Mouse (Mus musculus) urinary bladder, postnatal 25 days (tissue): ENCODE measurements at regions not wholly inside any gene's neighbourhood (a gene's known extent, or its start where the extent isn't known, plus 50 kb on each side); places are given as distances from the start of the nearest gene placed in this dataset.
"Not testable (repeated sequence)": the region's sequence is repeated elsewhere in the genome, so short reads cannot be mapped to it uniquely, and the experiment has no call there.

ENCODE experiments used
- DNase-seq: peaks from one replicate; pipeline ENCODE4 v3.0.0; 2022; ENCODE audit warnings: low spot score

GRCm38 (mm10) chr4:81593431-81593830 lies 150.8 kb upstream of the Mpdz start:
- DNase-seq, result not testable (repeated sequence)

- no peak for DNase-seq
Measured at GRCm38 (mm10) chr4:81582546-81582945, 139.9 kb upstream of the Mpdz start.

- DNase-seq, result no peak
Measured at GRCm38 (mm10) chr4:81580553-81580952, 137.9 kb upstream of the Mpdz start.

GRCm38 (mm10) chr4:81579389-81580110 lies 136.9 kb upstream of the Mpdz start:
- DNase-seq, result no peak

- DNase-seq, result no peak
Measured at GRCm38 (mm10) chr4:81578981-81579380, 136.4 kb upstream of the Mpdz start.

- no peak for DNase-seq
Measured at GRCm38 (mm10) chr4:81573771-81574170, 131.2 kb upstream of the Mpdz start.

- no peak for DNase-seq
Measured at GRCm38 (mm10) chr4:81570736-81571135, 128.1 kb upstream of the Mpdz start.

- no peak for DNase-seq
Measured at GRCm38 (mm10) chr4:81569531-81569930, 126.9 kb upstream of the Mpdz start.

- DNase-seq, result no peak
Measured at GRCm38 (mm10) chr4:81568404-81568803, 125.8 kb upstream of the Mpdz start.

GRCm38 (mm10) chr4:81567928-81568327 lies 125.3 kb upstream of the Mpdz start:
- no peak for DNase-seq

GRCm38 (mm10) chr4:81566526-81566925 lies 123.9 kb upstream of the Mpdz start:
- no peak for DNase-seq

- DNase-seq, result no peak
Measured at GRCm38 (mm10) chr4:81565422-81566395, 123.1 kb upstream of the Mpdz start.

- no peak for DNase-seq
Measured at GRCm38 (mm10) chr4:81564446-81564845, 121.8 kb upstream of the Mpdz start.

- no peak for DNase-seq
Measured at GRCm38 (mm10) chr4:81563574-81563973, 121.0 kb upstream of the Mpdz start.

GRCm38 (mm10) chr4:81561453-81561852 lies 118.8 kb upstream of the Mpdz start:
- no peak for DNase-seq

GRCm38 (mm10) chr4:81550816-81551215 lies 108.2 kb upstream of the Mpdz start:
- no peak for DNase-seq

- DNase-seq, result no peak
Measured at GRCm38 (mm10) chr4:81550256-81550655, 107.6 kb upstream of the Mpdz start.

- no peak for DNase-seq
Measured at GRCm38 (mm10) chr4:81540496-81540895, 97.9 kb upstream of the Mpdz start.

GRCm38 (mm10) chr4:81539551-81539950 lies 96.9 kb upstream of the Mpdz start:
- no peak for DNase-seq

- no peak for DNase-seq
Measured at GRCm38 (mm10) chr4:81536795-81537194, 94.2 kb upstream of the Mpdz start.

GRCm38 (mm10) chr4:81530546-81530945 lies 87.9 kb upstream of the Mpdz start:
- DNase-seq, result no peak

- DNase-seq, result not testable (repeated sequence)
Measured at GRCm38 (mm10) chr4:81519151-81519550, 76.5 kb upstream of the Mpdz start.

- no peak for DNase-seq
Measured at GRCm38 (mm10) chr4:81514547-81514946, 71.9 kb upstream of the Mpdz start.
